Mouse (Mus musculus) erythroblast, adult 5-6 weeks (primary cell): Measurements from ENCODE around the gene Pappa. TPM values are rescaled to one million over a fixed set of nuclear protein-coding genes. Genes with fewer than 3 reads are reported as not detected.

ENCODE experiments used
- ATAC-seq: replicated peaks from 2 replicates; pipeline ENCODE4 v1.8.0; 2016; ENCODE audit warnings: moderate number of reproducible peaks, mild to moderate bottlenecking, moderate TSS enrichment, inconsistent platforms; ENCODE audit not compliant: poor library complexity, low FRiP score, severe bottlenecking
- total RNA-seq, 2 experiments: library from RNA; stranded (forward) in 1 of 2; stranded (reverse) in 1 of 2; fragments of 150-400 nt in 1 of 2; fragments of 200-764, 138-1000 nt in 1 of 2; gene quantifications; 2 replicates each; pipeline versions ENCODE4 v1.2.3 to v1.2.4; 2015 to 2017; ENCODE audit warnings: low replicate concordance in 2 of 2

The Pappa gene
- total RNA-seq, 2 experiments from 2014 or later = 0.17 TPM; not detected in 1

DNA sequence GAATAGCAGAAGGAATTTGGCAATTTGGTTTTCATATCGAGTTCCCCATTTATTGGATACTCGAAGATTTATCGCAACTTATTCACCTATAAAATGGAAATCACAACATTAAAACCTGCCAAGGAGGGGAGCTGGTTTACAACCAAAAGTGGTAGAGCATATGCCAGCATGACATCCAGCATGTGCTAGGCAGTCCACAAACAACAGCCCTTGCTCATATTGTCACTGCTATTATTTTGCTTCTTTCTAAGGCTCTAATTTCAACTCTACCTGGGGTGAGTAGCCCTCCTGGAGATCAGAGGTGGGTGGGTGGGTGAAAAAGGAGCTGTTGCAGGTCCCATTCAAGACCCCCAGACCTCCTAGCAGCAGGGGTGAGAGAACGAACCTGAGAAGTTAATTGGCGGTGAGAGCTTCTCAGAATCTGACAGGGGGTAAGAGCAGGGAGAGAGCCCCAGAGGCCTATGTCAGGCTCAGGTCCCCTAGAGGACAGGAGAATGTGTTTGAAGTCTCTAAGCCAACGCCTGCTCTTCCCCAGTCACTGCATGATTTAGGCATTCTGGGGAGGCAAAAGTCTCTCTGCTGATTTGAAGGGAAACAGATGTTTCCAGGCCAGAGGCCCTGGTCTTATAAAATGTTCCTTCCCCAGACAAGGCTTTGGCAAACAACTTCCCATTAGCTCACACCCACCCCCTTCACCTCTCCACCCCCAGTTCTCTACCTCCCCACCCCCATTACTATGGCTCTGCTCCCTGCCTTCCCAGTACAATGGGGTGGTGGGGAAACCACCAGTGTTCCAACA, 279.1 kb downstream of the Pappa start:
- no peak for ATAC-seq
